Mouse (Mus musculus): ENCODE results near the gene Dnm2. TPM values are rescaled to one million over a fixed set of nuclear protein-coding genes. Genes with fewer than 3 reads are reported as not detected.

Dnm2 gene
- polyA plus RNA-seq, 1 experiment: 374 TPM

DNA sequence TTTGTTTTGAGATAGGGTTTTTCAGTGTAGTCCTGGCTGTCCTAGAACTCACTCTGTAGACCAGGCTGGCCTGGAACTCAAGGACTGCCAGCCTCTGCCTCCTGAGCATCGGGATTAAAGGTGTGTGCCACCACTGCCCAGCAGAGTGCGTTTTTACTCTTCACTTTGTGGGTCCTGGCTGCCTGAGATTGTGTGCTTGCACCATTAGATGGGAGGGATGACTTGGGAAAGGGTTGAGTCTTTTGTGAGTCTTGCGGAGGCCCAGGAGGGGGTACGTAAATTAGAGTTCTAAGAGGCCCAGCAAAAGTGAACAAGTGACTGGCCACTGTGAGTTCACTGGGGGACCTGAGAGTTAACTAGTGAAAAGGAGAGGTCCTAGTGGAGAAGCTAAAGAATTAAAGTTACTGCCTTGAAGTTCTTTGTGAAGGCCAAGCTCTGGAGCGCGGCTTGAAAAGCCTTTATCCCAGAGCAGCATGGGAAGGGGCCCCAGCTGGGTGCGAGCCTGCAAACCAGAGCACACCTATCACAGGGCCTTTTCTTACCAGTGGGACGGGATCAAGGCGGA is 120.7 kb downstream of the Dnm2 start:
- 32% methylated on average over 9 of the region's 9 CpGs for WGBS
- H3K27me3 ChIP-seq (ENCODE audit: control insufficient read depth, insufficient read depth, low read length): no peaks in the 10 kb centered on the region
- H3K36me3 ChIP-seq (ENCODE audit: control insufficient read depth, insufficient read depth, low read length): no peaks in the 10 kb centered on the region
- TF ChIP-seq CTCF (IDR thresholded peaks at IDR 0.05; ENCODE audit: borderline replicate concordance, control insufficient read depth, extremely low read depth, insufficient read depth, low read length, poor library complexity) (no peak), POLR2A (IDR thresholded peaks at IDR 0.05; ENCODE audit: control insufficient read depth, extremely low read depth, insufficient read depth, low read length, poor library complexity) (no peak)
- peaks cover 15% of the 10 kb centered on the region for H3K4me1 ChIP-seq (replicated peaks; ENCODE audit: control insufficient read depth, insufficient read depth, low read length)
- H3K4me3 ChIP-seq (ENCODE audit: control insufficient read depth, insufficient read depth, low read length): peak overlapping the region; percentile 60
- DNase-seq: no peak
- H3K27ac ChIP-seq (ENCODE audit: control insufficient read depth, insufficient read depth, low read length): peak overlapping the region; percentile 25; the same call in 1 of the 2 replicates

- no peaks in the 10 kb centered on the region for H3K27me3 ChIP-seq (ENCODE audit: control insufficient read depth, insufficient read depth, low read length)
- H3K27ac ChIP-seq (ENCODE audit: control insufficient read depth, insufficient read depth, low read length): peak overlapping the region; percentile 25; the same call in 1 of the 2 replicates
- peaks cover 15% of the 10 kb centered on the region for H3K4me1 ChIP-seq (replicated peaks; ENCODE audit: control insufficient read depth, insufficient read depth, low read length)
- DNase-seq: peak; percentile 100
- under 1% methylated on average over 67 of the region's 67 CpGs for WGBS
- H3K4me3 ChIP-seq (ENCODE audit: control insufficient read depth, insufficient read depth, low read length): peak overlapping the region; percentile 60
- no peaks in the 10 kb centered on the region for H3K36me3 ChIP-seq (ENCODE audit: control insufficient read depth, insufficient read depth, low read length)
- TF ChIP-seq POLR2A (IDR thresholded peaks at IDR 0.05; ENCODE audit: control insufficient read depth, extremely low read depth, insufficient read depth, low read length, poor library complexity) (peak; percentile 38), CTCF (IDR thresholded peaks at IDR 0.05; ENCODE audit: borderline replicate concordance, control insufficient read depth, extremely low read depth, insufficient read depth, low read length, poor library complexity) (peak; percentile 93; the same call in 1 of the 2 replicates)
Measured at GRCm38 (mm10) chr9:21545916-21546788, 121.4 kb downstream of the Dnm2 start.

DNA sequence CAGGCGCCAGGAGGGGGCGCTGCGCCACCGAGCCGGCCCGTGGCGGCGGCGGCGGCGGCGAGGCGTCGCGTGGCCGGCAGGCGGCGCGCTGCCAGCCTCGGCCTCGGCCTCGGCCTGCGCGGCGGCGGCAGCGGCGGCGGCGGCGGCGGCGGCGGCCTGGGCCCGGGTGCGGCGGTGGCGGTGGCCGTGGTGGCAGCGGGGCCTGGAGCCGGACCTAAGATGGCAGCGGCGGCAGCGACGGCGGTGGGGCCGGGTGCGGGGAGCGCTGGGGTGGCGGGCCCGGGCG is 122.0 kb downstream of the Dnm2 start, which contains the start of gene Carm1:
TSS of gene Carm1 (plus strand) at position 106 of the 286 bp plus-strand sequence.
- 35% methylated on average over 52 of the region's 52 CpGs for WGBS
- Histone ChIP-seq H3K27me3 (ENCODE audit: control insufficient read depth, insufficient read depth, low read length) (no peaks in the 10 kb centered on the region), H3K4me3 (ENCODE audit: control insufficient read depth, insufficient read depth, low read length) (peak within 1 kb of the TSS; percentile 64), H3K36me3 (ENCODE audit: control insufficient read depth, insufficient read depth, low read length) (no peaks in the 10 kb centered on the region), H3K27ac (ENCODE audit: control insufficient read depth, insufficient read depth, low read length) (peak within 1 kb of the TSS; percentile 25; the same call in 1 of the 2 replicates), H3K4me1 (replicated peaks; ENCODE audit: control insufficient read depth, insufficient read depth, low read length) (peaks cover 15% of the 10 kb centered on the region)
- DNase-seq: peak; percentile 61
- TF ChIP-seq CTCF (IDR thresholded peaks at IDR 0.05; ENCODE audit: borderline replicate concordance, control insufficient read depth, extremely low read depth, insufficient read depth, low read length, poor library complexity) (no peak; the same call in 1 of the 2 replicates), POLR2A (IDR thresholded peaks at IDR 0.05; ENCODE audit: control insufficient read depth, extremely low read depth, insufficient read depth, low read length, poor library complexity) (0 out of 2 replicates have a peak, but pooled peaks have one; percentile 15)

- TF ChIP-seq POLR2A (IDR thresholded peaks at IDR 0.05; ENCODE audit: control insufficient read depth, extremely low read depth, insufficient read depth, low read length, poor library complexity): no peak
- no peak for TF ChIP-seq CTCF (IDR thresholded peaks at IDR 0.05; ENCODE audit: borderline replicate concordance, control insufficient read depth, extremely low read depth, insufficient read depth, low read length, poor library complexity)
- H3K36me3 ChIP-seq (ENCODE audit: control insufficient read depth, insufficient read depth, low read length): no peaks in the 10 kb centered on the region
- H3K4me3 ChIP-seq (ENCODE audit: control insufficient read depth, insufficient read depth, low read length): peak overlapping the region; percentile 64
- H3K27me3 ChIP-seq (ENCODE audit: control insufficient read depth, insufficient read depth, low read length): no peaks in the 10 kb centered on the region
- H3K4me1 ChIP-seq (replicated peaks; ENCODE audit: control insufficient read depth, insufficient read depth, low read length): peaks cover 15% of the 10 kb centered on the region
- no peak overlapping the region for H3K27ac ChIP-seq (ENCODE audit: control insufficient read depth, insufficient read depth, low read length)
- DNase-seq: peak; percentile 51
- WGBS: 1% methylated on average over 62 of the region's 66 CpGs
Measured at GRCm38 (mm10) chr9:21547075-21547941, 122.6 kb downstream of the Dnm2 start.

DNA sequence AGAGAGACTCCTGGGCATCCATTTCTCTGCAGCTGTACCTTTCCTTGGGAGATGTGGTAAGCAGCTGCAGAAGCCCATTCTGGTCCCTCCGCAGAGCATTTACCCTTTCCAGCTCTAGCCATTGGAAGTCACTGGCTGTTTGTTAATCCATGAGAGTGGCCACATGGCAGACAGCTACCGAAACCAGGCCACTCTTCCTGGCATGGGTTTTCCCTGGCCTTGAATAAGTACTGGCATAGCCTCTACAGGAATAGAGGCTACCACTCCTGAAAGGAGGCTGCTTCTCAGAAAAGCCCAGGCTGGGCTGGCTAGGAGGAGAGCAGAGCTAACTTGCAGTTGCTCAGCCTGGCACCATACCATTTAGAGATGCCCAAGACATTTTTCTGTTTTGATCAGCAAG is 126.3 kb downstream of the Dnm2 start:
- Histone ChIP-seq H3K4me3 (ENCODE audit: control insufficient read depth, insufficient read depth, low read length) (no peak overlapping the region), H3K27me3 (ENCODE audit: control insufficient read depth, insufficient read depth, low read length) (no peaks in the 10 kb centered on the region), H3K36me3 (ENCODE audit: control insufficient read depth, insufficient read depth, low read length) (no peaks in the 10 kb centered on the region), H3K4me1 (replicated peaks; ENCODE audit: control insufficient read depth, insufficient read depth, low read length) (peaks cover 8% of the 10 kb centered on the region), H3K27ac (ENCODE audit: control insufficient read depth, insufficient read depth, low read length) (no peak overlapping the region)
- TF ChIP-seq POLR2A (IDR thresholded peaks at IDR 0.05; ENCODE audit: control insufficient read depth, extremely low read depth, insufficient read depth, low read length, poor library complexity): no peak
- no peak for TF ChIP-seq CTCF (IDR thresholded peaks at IDR 0.05; ENCODE audit: borderline replicate concordance, control insufficient read depth, extremely low read depth, insufficient read depth, low read length, poor library complexity)
- 94% methylated on average over 2 of the region's 2 CpGs for WGBS
- no peak for DNase-seq
